Mouse (Mus musculus): ENCODE results near the gene Gckr.

DNA sequence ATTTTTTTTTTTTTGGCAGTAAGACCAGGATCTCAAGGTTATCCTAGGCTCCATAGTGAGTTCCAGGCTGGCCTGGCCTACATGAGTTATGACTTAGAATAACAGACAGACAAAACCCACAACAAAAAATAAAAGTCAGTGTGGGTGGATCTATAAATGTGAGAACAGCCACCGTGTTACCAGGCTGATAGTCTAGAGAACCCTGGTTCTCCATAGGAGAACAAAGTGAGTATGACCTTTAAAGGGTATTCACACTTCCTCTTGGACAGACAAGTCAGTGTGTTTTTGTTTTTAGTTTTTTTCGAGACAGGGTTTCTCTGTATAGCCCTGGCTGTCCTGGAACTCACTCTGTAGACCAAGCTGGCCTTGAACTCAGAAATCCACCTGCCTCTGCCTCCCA is 41.3 kb upstream of the Gckr start:
- TF ChIP-seq POLR2A (IDR thresholded peaks at IDR 0.05; ENCODE audit: insufficient read length, low read depth), result no peak
- no peak for TF ChIP-seq USF1 (IDR thresholded peaks at IDR 0.05; ENCODE audit: low read depth)
- TF ChIP-seq MAX (IDR thresholded peaks at IDR 0.05; ENCODE audit: low read depth), result no peak
- TF ChIP-seq MYOD1 (IDR thresholded peaks at IDR 0.05; ENCODE audit: control insufficient read depth in 1 of 3, insufficient read length in 2 of 3, low read depth in 2 of 3), result no peak
- no peak for TF ChIP-seq TCF12 (IDR thresholded peaks at IDR 0.05; ENCODE audit: insufficient read depth, poor library complexity, severe bottlenecking)
- no peak for TF ChIP-seq CEBPB (IDR thresholded peaks at IDR 0.05; ENCODE audit: insufficient read depth, poor library complexity, severe bottlenecking)
- TF ChIP-seq TCF3 (IDR thresholded peaks at IDR 0.05; ENCODE audit: insufficient read length, low read depth), result no peak
